Mouse (Mus musculus): Measurements from ENCODE around the gene Rnf151.
"Not testable (repeated sequence)": the region's sequence is repeated elsewhere in the genome, so short reads cannot be mapped to it uniquely, and the experiment has no call there.

Rnf151 gene

DNA sequence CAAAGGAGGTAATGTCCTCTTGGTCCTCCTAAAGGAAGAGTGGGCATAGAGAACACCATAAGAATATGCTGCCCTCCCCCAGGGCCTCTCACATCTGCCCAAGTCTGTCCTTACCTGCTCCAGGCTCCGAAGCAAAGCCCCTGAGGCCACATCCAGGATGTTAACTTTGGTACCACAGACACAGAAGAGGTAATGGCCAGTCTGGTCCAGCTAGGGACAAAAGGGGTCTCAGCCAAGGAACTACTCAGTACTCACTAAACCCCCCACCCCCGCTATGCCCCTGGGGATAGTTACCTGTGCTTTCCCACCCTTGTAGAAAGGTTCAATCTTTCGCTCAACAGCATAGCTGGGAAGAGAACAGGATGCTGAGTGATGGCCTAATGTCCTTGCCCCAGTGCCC, 12.0 kb downstream of the Rnf151 start:
- no peak for DNase-seq (ENCODE audit: low read depth, low spot score)

DNA sequence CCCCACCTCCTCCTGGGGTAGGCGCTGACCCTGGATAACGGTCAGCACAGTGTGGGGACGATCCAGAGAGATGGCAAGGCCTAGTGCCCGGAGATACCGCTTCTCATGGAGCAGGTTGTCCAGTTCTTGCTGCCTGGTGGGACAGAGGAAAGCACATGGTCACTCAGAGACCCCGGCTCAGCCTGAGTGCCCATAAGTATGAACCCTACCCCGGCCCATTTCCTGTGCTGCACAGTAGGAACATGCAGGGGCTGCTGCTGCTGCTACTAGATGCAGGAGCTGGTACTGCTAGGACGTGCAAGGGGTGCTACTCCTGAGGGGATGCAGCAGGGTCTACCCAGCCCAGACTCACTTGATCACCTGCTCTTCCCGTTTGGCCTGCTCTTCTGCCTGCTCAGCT, 16.6 kb downstream of the Rnf151 start:
- no peak for DNase-seq (ENCODE audit: low read depth, low spot score)

DNA sequence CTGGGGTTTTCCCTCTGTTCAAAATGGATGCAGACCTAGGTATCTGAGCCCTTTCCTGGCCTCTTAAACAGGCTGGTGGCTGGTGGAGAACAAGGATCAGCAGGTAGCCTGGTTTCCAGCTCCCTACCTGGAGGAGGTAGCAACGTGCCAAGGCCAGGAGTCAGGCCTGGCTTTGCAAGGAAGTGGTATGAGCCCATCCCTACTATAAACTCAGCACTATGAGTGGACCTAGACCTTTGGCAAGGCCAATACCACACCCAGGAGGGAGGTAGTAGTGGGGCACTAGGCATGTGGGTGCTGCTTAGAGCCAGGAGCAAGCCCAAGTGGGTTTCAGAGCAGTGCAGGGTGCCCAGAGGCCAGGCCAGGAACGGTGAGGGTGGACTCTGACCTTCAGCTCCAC, 18.4 kb downstream of the Rnf151 start:
- no peak for DNase-seq (ENCODE audit: low read depth, low spot score)

DNA sequence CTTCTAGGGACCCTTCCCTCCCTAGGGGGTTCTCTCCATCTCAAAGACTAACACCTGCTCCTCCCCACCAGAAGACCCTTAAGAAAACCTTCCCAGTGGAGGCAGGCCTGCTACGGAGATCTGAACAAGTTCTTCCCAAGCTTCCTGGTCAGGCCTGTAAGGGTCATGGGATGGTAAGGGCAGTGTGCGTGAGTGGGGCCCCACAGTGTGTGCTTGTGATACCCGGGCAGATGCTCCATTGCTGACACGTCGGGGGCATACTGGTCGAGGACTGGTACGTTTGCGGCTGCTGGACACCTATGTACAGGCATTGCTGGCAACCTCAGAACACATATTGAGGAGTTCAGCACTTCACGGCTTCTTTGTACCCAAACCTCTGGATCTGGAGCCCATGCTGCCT, 19.1 kb downstream of the Rnf151 start:
- no peak for DNase-seq (ENCODE audit: low read depth, low spot score)

DNA sequence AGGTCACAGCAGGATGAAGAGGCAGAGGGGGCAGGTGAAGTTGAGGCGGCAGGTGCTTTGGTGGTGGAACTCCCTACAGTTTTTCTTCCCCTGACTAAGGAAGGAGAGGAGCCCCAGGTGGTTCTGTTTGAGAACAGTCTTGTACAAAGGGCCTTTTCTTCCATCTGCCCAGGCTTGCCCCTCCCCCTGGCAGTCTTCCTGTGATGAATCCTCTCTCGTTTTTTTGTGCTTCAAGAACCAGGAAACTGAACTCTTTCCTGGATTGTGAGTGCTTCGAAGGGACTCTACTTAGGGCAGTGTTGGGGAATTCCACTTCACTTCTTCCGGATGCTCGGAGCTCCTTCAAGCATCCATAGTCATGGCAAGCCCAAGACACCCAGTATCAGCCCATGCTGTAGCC, 19.9 kb downstream of the Rnf151 start:
- no peak for DNase-seq (ENCODE audit: low read depth, low spot score)

DNA sequence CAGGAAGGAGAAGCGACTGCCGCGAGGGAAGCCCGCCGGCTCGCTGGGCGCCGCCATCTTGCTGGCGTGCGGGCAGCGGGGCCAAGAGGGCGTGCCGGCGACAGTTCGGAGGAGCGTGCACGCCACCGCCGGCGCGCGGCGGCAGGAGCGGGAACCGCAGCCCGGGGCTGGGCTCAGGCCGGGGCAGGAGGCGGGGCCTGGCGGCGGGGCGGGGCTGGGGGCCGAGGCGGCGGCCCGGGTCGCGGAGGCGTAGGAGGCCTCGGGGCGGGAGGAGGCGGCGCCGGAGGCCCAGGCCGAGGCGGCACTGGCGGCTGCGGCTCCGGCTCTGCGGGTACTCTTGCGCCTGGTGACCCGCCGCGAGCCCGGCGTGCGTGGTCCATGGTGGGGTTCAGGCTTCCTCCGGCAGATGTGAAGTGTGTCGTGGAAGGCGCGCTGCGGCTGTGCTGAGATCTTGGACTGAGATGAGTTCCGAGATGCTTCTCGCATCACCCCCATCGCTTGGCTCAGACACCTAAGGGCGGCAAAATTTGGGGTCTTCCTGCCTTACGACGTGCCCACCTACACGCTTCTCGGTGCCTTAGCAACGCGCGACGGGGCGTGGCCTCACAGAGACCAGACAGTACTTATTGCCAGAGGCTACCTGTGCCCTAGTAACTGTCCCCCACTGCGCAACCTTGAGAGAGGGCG, 21.7 kb downstream of the Rnf151 start, which contains the start of the genes Gfer and Noxo1:
Gene Gfer (minus strand): TSS at position 146 of the 687 bp plus-strand sequence.
Gene Noxo1 (plus strand): TSS at position 224 of the 687 bp plus-strand sequence.
- peak; percentile 93 for DNase-seq (ENCODE audit: low read depth, low spot score)

DNA sequence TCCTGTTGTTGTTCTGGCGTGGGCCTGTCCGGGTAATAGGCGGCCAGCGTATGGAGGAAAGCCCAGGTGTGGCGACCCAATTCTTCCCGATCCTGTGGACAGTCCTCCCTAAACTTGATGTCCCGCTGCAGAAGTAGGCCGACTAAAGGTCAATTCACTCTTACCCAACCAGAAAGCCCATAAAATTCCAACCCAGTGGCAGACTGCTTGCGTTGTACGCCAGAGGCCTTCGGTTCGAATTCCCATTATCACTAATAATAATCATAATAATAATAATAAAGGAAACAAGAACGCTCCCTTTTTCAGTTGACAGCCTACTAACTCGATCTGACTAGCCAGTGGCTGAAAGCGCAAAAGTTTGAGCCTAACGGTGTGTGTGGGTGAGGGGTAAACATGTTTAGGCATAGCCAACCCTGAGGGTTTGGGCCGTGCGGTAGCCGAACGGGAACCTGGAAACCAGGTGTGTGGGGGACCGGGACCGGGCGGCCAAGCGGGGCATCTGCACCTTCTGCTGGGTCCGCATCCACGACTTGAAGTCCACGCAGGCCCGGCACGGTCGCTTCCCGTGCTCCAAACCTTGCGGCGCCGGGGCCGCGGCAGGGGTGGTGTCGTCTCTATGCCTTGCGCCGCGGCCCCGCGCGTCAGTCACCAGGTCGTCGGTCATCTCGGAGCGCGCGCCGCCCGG, 22.4 kb downstream of the Rnf151 start:
- DNase-seq (ENCODE audit: low read depth, low spot score) = no peak

DNA sequence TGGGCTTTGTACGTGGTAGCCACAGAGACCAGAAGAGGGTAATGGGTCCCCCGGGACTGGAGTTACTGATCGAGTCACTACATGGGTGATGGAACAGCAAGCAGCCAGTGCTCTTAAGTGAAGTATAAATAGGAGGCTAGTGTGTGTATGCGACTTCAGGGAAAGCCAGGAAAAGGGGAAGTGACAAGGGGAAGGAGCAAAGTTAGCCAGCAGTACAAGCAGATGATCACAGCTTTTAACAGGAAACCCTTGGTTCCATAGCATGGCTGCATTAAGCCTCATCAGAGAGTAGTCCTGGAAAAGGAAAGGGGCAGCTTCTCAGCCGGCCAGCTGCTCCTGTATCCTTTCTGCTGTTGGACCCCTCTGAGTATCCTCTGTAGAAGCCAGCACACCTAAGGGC, 25.5 kb downstream of the Rnf151 start:
- no peak for DNase-seq (ENCODE audit: low read depth, low spot score)

DNA sequence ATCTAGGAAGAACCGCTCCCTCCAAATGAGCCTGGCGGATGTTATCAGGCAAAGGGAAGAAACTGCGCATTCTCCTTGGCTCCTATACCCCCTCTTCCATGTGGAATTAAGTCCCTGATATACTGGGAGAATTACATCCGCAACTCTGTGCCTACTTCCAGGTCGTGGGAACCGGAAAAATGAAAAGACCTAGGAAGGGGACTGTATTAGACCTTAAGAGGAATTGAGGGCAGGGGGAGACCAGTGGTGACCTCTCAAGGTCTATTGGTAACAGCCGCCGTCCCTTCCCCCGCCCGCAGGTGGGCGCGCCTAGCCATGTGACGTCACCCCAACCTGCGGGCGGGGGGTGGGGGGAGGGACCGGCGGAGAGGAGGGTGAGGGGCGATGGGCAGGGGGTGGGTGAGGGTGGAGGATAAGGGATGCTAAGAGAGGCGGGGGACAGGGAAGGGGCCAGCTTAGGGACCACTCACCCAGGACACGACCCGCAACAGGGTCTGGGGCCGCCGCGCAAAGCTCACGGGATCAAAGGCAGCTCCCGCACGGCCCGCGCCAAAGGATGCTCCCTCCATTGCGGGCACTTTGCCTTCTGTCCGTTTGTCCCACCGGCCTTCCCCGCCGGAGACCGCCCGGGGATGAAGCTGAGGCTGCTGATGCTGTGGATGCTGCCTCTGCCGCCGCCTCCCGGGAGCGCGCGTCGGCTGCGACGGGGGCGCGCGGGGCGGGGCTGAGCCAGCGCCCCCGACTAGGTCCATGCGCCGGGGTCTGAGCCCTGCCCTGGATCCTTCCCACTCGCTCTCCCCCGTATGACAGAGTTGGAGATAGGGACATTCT, 28.4 kb downstream of the Rnf151 start, which contains the start of gene Syngr3:
Gene Syngr3 (minus strand): TSS at position 705 of the 831 bp plus-strand sequence.
- peak; percentile 40 for DNase-seq (ENCODE audit: low read depth, low spot score)

DNA sequence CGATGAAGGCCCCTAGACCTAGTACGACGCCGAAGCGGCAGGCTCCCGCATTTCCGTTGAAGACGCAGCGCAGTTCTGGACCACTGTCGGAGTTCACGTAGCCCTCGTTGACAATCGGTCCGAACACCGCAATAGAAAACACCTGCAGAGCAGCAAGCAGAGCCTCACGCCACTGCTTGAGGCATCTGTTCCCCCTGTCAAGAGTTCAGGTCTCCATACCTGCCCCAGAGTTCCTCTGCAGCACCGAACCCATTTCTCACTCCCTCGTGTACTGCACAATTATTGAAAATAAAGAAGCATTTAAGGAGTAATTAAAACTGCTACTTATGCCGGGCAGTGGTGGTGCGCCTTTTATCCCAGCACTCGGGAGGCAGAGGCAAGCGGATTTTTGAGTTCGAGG, 30.3 kb downstream of the Rnf151 start:
- no peak for DNase-seq (ENCODE audit: low read depth, low spot score)

DNA sequence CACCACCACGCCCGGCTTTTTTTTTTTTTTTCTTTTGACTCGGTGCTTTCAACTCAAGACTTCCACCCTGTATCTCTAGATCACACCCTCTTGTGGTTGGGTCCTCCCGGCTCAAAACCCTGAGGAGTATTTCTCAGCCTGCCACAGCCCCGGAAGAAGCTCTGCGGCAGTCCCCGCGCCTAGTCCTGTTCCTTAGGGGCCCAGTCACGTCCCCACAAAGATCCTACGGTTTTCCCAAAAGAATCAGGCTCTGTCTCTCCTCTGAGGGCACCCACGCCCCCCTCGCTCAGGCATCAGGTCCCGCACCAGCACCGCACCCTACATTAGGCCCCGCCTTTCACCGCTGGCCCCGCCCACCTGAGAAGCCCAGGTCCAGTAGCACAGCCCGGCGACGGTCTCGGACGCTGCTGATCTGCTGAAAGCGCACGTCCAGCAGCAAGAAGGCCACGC, 30.7 kb downstream of the Rnf151 start:
- DNase-seq (ENCODE audit: low read depth, low spot score) = peak; percentile 79

DNA sequence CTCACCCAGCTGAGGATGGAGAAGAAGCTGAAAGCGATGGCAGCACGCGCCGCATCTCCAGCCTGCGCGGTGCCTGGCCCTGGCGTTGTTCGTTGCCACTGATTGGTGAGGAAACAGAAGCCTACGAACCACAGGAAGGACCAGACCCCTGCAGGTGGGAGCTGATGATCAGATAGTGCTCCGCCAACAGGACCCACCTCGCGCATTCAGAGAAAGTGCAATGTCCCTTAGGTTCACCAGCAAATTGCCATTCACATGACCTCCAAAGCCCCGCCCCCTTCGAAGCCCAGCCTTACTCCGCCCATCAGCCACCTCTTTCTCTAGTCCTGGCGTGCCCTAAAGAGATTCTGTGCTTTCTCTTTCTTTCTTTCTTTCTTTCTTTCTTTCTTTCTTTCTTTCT, 31.3 kb downstream of the Rnf151 start:
- DNase-seq (ENCODE audit: low read depth, low spot score) = peak; percentile 78

DNA sequence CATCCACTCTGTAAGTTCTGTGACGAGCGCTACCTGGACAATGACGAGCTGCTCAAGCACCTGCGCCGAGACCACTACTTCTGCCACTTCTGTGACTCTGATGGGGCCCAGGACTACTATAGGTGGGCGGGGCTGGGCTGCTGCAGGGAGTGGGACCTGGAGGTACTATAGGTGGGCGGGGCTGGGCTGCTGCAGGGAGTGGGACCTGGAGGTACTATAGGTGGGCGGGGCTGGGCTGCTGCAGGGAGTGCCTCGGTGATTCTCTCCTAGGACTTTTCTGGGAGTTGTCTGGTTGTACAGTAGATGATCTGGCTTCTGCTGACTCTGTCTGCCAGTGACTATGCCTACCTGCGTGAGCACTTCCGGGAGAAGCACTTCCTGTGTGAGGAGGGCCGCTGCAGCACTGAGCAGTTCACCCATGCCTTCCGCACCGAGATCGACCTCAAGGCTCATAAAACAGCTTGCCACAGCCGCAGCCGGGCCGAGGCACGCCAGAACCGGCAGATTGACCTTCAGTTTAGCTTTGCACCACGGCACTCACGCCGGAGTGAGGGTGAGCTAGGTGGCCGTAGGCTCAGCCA, 40.3 kb downstream of the Rnf151 start:
- DNase-seq (ENCODE audit: low read depth, low spot score) = no peak

DNA sequence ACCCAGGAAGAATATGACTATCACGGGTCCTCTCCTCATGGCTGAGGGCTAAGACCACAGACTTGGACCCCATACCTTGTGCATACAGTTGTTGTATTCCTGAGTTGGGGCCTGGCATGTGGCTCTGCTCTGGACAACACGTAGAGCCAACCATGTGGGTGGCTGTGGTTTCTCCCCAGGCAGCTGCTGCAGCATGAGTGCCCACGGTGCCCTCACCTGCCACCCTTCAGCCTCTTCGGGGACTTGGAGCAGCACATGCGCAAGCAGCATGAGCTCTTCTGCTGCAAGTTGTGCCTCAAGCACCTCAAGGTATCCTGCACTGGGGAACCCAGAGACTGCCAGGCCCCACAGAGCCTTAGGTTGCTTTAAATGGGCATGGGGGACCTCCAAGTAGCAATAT, 41.0 kb downstream of the Rnf151 start:
- DNase-seq (ENCODE audit: low read depth, low spot score) = no peak

DNA sequence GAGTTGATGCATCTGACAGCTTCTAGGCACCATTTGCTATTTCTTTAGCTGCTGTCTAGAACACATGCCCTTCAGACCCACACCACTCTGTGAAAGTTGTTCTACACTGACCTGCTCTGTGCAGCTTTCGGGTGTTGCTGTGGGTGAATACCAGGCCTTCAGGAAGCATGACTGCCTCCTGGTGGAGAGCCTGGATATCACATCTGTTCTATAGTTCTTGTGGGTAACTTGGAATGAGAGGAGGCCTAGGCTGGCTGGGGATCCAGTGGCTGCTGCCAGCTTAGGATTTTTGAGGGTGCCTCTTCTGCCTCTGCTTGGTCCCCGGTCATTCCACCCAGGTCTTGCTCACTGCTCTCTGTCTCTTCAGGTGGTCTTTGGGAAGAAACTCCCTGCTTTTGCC, 41.7 kb downstream of the Rnf151 start:
- peak; percentile 86 for DNase-seq (ENCODE audit: low read depth, low spot score)

DNA sequence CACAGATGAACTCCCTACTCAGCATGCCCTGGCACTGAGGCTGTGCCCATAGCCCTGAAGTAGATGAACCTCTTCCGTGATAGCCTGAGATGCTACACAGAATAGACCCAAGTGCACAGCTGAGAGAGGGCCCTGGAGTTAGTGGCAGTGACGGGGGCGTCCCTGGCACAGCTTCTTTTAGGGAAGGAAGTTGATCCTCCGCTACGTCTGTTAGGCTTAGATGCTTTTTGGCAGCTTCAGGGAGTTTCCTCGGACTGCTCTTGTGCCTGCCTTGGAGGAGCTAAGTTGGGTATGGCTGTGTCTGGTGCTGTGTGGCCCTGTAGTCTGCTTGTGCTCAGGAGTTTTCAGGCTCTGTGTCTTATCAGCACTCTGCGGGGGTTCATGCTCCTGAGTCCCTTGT, 43.6 kb downstream of the Rnf151 start:
- DNase-seq (ENCODE audit: low read depth, low spot score) = no peak

DNA sequence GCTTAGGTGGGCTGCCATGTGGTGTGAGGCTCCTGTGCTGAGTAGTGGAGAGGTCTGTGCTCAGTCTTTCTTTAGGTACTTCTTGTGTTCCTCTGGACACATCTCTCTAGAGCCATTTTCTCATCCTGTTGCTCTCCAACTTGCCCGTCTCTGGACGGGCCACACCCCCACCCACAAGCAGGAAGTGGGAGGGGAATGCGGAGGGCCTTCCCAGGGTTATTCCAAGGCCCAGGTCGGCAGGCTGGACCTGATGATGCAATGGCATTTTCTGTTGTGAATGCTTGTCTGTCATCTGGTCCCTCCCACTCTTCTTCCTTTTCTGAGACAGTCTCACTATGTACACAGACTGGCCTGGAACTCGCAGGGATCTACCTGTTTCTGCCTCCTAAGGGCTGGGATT, 45.7 kb downstream of the Rnf151 start:
- no peak for DNase-seq (ENCODE audit: low read depth, low spot score)

DNA sequence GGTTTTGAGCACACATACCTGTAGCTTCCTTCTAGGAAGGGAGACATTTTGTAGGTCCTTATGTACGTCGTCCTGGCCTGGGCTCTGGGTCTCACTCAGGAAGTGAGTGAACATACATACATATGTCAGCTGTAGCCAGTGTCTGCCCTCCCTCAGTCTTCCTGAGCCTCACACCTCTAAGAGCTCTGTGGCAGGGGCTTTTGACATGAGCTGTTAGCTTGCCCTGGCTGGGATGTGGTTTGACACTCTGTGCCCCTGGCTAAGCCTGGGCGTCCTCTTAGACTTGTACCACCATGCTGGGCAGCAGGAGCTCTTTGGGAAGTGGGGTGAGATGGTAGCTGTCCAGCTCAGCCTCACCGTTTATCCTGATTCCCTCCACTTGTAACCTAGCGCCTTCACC, 46.5 kb downstream of the Rnf151 start:
- no peak for DNase-seq (ENCODE audit: low read depth, low spot score)

DNA sequence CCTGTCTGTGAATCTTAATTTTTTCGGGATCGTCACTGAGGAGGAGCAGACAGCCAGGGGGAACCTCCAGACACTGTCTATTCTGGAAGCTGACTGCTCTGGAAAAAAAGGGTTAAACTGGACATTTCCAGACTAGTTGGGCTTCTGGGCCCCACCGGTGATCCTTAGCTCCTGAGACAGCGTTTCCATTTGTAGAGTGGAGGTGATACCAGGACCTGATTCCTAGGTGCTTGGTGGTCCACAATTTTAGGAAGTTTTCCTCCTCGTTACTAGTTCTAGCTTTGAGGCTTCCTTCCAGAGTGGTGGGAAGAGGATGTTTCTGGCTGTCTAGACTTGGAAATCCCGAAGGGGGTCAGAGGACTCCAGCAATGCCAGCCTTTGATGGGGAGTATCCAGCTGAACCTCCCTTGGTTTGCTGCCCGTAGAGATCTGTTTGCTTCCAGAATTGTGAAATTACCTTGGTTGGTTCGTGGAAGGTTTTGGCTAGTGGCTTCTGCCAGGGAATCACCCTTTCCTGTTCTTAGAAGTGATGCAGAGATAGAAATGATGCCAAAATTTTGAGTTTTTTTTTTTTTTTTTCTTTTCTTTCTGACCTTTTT, 47.5 kb downstream of the Rnf151 start:
- no peak for DNase-seq (ENCODE audit: low read depth, low spot score)

DNA sequence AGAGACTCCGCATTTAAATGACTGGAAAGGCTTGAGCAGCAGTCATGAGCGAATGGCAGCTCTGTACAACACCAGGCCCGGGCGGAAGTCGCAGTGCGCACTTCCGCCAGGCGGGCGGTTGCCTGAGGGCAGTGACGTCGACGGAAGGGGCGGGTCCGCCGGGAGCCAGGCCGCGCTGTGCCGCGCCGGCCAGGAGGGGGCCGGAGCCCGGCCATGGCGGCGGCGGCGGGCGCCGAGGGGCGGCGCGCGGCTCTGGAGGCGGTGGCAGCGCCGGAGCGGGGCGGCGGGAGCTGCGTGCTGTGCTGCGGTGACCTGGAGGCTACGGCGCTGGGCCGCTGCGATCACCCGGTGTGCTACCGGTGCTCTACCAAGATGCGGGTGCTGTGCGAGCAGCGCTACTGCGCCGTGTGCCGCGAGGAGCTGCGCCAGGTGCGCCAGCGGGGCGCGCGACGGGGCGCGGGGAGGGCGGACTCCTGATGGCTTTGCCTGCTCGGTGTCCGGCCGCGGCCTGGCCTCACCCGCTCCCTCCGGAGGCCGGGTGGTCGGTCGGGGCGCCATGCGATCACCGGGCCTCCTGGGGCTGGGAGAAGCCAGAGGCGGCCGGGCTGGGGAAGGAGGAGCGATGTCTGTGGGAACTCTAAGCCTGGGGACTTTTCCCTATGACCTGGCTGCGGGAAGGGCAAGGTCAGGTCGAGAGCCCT, 48.2 kb downstream of the Rnf151 start, which contains the start of gene Zfp598:
Gene Zfp598 (plus strand): TSS at position 143 of the 701 bp plus-strand sequence.
- peak; percentile 97 for DNase-seq (ENCODE audit: low read depth, low spot score)

DNA sequence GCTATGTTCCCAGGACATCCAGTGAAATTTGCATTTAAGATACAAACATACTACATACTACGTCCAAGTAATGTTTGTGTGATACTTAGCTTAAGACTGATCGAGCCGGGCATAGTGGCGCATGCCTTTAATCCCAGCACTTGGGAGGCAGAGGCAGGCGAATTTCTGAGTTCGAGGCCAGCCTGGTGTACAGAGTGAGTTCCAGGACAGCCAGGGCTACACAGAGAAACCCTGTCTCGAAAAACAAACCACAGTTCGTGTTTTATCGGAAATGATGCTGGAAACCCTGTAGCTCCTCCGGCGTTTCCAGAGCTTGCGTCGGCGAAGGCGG, 48.7 kb downstream of the Rnf151 start:
- DNase-seq (ENCODE audit: low read depth, low spot score) = not testable (repeated sequence)
